Mouse (Mus musculus) limb, embryonic 11.5 days (tissue): ENCODE results near the gene Zscan20. TPM values are rescaled to one million over a fixed set of nuclear protein-coding genes. Genes with fewer than 3 reads are reported as not detected.
"Not testable (repeated sequence)": the region's sequence is repeated elsewhere in the genome, so short reads cannot be mapped to it uniquely, and the experiment has no call there.

Source experiments
- ATAC-seq: fragments of 200-750 bp; cut with Nextera tagmentation; 2 replicates; pipeline ENCODE4 v1.8.0; 2017; ENCODE audit warnings: low read depth; ENCODE audit not compliant: insufficient number of reproducible peaks, low FRiP score, low TSS enrichment
- DNase-seq: peaks from one replicate; pipeline ENCODE4 v3.0.0-alpha.2; 2015; ENCODE audit warnings: low spot score
- H3K27ac ChIP-seq: fragments of 300-500 bp; sonication (generic); replicated peaks from 2 replicates; pipeline ENCODE4 v1.5.1; 2014; ENCODE audit warnings: low read depth, mild to moderate bottlenecking, low read length
- H3K27me3 ChIP-seq: fragments of 300-500 bp; sonication (generic); 2 replicates; pipeline ENCODE4 v1.6.1; 2014; ENCODE audit warnings: mild to moderate bottlenecking, low read length, mixed read lengths; ENCODE audit not compliant: control insufficient read depth, insufficient read depth
- H3K36me3 ChIP-seq: fragments of 300-500 bp; sonication (generic); 2 replicates; pipeline ENCODE4 v1.6.1; 2014; ENCODE audit warnings: mild to moderate bottlenecking, low read length, moderate library complexity, mixed read lengths; ENCODE audit not compliant: control insufficient read depth, insufficient read depth
- H3K4me1 ChIP-seq: fragments of 300-500 bp; sonication (generic); 2 replicates; pipeline ENCODE4 v1.6.1; 2014; ENCODE audit warnings: low read length, mixed read lengths; ENCODE audit not compliant: control insufficient read depth, insufficient read depth
- H3K4me2 ChIP-seq: fragments of 300-500 bp; sonication (generic); 2 replicates; pipeline ENCODE4 v1.6.1; 2014; ENCODE audit warnings: low read depth, mild to moderate bottlenecking, moderate library complexity; ENCODE audit not compliant: severe bottlenecking
- H3K4me3 ChIP-seq: fragments of 300-500 bp; sonication (generic); 2 replicates; pipeline ENCODE4 v1.5.1; 2014; ENCODE audit warnings: low read depth, low read length
- H3K9ac ChIP-seq: fragments of 300-500 bp; sonication (generic); 2 replicates; pipeline ENCODE4 v1.6.1; 2014; ENCODE audit warnings: mild to moderate bottlenecking, low read length
- H3K9me3 ChIP-seq: fragments of 300-500 bp; sonication (generic); 2 replicates; pipeline ENCODE4 v1.6.1; 2016; ENCODE audit warnings: low read length; ENCODE audit not compliant: control insufficient read depth
- WGBS: fragments of 180-500 bp; shearing (Covaris S2); extraction: QIAGEN DNeasy Blood & Tissue Kit; methylation state at CpG from one replicate; pipeline ENCODE4 v1.1.7; 2014; 5-methylcytosine and 5-hydroxymethylcytosine counted together
- polyA plus RNA-seq: library from polyadenylated mRNA; unstranded; fragments of >200 nt; fragmentation: Nextera tagmentation; extraction: Ambion mirVana; gene quantifications from 2 replicates; pipeline ENCODE4 v1.2.1, GENCODE M21; 2014

The Zscan20 gene
- polyA plus RNA-seq, 1 experiment from 2014 or later, result 4.5 TPM

DNA sequence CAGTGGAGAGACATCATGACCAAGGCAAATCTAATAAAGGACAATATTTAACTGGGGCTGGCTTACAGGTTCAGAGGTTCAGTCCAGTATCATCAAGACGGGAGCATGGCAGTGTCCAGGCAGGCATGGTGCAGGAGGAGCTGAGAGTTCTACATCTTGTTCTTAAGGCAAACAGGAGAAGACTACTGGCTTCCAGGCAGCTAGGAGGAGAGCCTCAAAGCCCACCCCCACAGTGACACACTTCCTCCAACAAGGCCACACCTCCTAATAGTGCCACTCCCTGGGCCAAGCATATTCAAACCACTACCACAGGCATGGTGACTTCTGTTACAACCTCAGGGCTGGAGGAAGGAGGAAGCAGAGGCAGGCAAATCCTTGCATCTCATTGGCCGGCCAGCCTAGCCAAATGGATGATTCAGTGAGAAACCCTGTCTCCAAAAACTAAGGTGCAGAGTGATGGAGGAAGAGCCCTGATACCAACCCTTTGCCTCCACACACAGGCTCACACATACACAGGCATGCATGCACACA is 65.9 kb downstream of the Zscan20 start:
- not testable (repeated sequence) for H3K4me3 ChIP-seq, H3K27me3 ChIP-seq, H3K9ac ChIP-seq, H3K36me3 ChIP-seq, H3K9me3 ChIP-seq, H3K27ac ChIP-seq, H3K4me2 ChIP-seq, DNase-seq, H3K4me1 ChIP-seq, ATAC-seq
- 72% methylated on average over 2 of the region's 2 CpGs for WGBS

DNA sequence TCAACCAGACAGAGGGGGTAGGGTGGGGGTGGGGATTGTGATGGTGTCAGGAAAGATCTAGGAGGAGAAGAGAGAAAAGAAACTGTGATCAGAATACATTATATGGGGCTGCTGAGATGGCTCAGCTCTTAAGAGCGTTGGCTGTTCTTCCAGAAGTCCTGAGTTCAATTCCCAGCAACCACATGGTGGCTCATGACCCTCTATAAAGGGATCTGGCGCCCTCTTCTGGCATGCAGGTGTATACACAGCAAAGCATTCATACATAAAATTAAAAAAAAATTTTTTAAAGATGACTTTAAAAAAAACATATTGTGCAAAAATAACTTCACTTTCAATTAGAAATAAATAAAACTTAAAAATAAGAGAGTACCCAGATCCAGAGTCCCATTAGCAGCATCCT is 66.5 kb downstream of the Zscan20 start:
- 31% methylated on average over 2 of the region's 2 CpGs for WGBS
- Histone ChIP-seq H3K4me1 (no peaks in the 10 kb centered on the region), H3K9ac (no peak overlapping the region), H3K27ac (no peak overlapping the region), H3K36me3 (no peaks in the 10 kb centered on the region), H3K9me3 (no peaks in the 10 kb centered on the region), H3K27me3 (no peaks in the 10 kb centered on the region), H3K4me3 (no peak overlapping the region), H3K4me2 (no peak overlapping the region)
- no peak for ATAC-seq
- DNase-seq, result peak; percentile 44

Other genes with a start within 250 kb of the Zscan20 start
- 0.21 and 0.29 TPM in 2 replicates for gene Tlr12, start 8.5 kb upstream of the Zscan20 start, polyA plus RNA-seq
- gene Phc2, start 44.6 kb upstream of the Zscan20 start, polyA plus RNA-seq, result 63.2 and 70.6 TPM in 2 replicates
- gene A3galt2, start 145.3 kb upstream of the Zscan20 start, polyA plus RNA-seq, result 0.06 and 0.28 TPM in 2 replicates
- gene Zfp362, start 195.9 kb upstream of the Zscan20 start, polyA plus RNA-seq, result 44.7 TPM in 2 replicates